Mouse (Mus musculus): ENCODE results near the gene Ceacam3. TPM values are rescaled to one million over a fixed set of nuclear protein-coding genes. Genes with fewer than 3 reads are reported as not detected.

Gene Ceacam3
- polyA plus RNA-seq, 1 experiment from 2014 or later, result not detected

Other genes with a start within 250 kb of the Ceacam3 start
- 0.14 and 0.26 TPM in 2 replicates for gene Ptgir, start 243.8 kb upstream of the Ceacam3 start, polyA plus RNA-seq (2015; fragmentation: Nextera tagmentation; extraction: Ambion mirVana)
- 419 and 442 TPM in 2 replicates for gene Calm3, start 226.2 kb upstream of the Ceacam3 start, polyA plus RNA-seq (2015; fragmentation: Nextera tagmentation; extraction: Ambion mirVana)
- gene Pnmal2, start 205.6 kb upstream of the Ceacam3 start, polyA plus RNA-seq (2015; fragmentation: Nextera tagmentation; extraction: Ambion mirVana), result 143 and 146 TPM in 2 replicates
- 57.4 and 58.3 TPM in 2 replicates for gene Pnmal1, start 190.6 kb upstream of the Ceacam3 start, polyA plus RNA-seq (2015; fragmentation: Nextera tagmentation; extraction: Ambion mirVana)
- gene Gm42372, start 167.2 kb upstream of the Ceacam3 start, polyA plus RNA-seq (2015; fragmentation: Nextera tagmentation; extraction: Ambion mirVana), result 5.7 and 7.4 TPM in 2 replicates
- 7.9 and 9.9 TPM in 2 replicates for gene Ccdc8, start 157.6 kb upstream of the Ceacam3 start, polyA plus RNA-seq (2015; fragmentation: Nextera tagmentation; extraction: Ambion mirVana)
- gene Ppp5c, start 122.4 kb upstream of the Ceacam3 start, polyA plus RNA-seq (2015; fragmentation: Nextera tagmentation; extraction: Ambion mirVana), result 132 and 138 TPM in 2 replicates
- gene Hif3a, start 87.9 kb upstream of the Ceacam3 start, polyA plus RNA-seq (2015; fragmentation: Nextera tagmentation; extraction: Ambion mirVana), result 6.9 and 8.9 TPM in 2 replicates
- gene Psg16, start 76.2 kb upstream of the Ceacam3 start, polyA plus RNA-seq (2015; fragmentation: Nextera tagmentation; extraction: Ambion mirVana), result 5.0 and 5.6 TPM in 2 replicates
- gene Psg29, start 53.2 kb downstream of the Ceacam3 start, polyA plus RNA-seq (2015; fragmentation: Nextera tagmentation; extraction: Ambion mirVana), result not detected in 2 replicates

All from hindbrain, embryonic 16.5 days (tissue).